Mouse (Mus musculus) adrenal gland, adult 10 weeks (tissue): ENCODE measurements around the gene Cyth1. TPM values are rescaled to one million over a fixed set of nuclear protein-coding genes. Genes with fewer than 3 reads are reported as not detected.

Experiments used
- polyA plus RNA-seq: library from polyadenylated mRNA; stranded (reverse); fragments of 350-450 nt; fragmentation: Illumina TruSeq; extraction: RNeasy Lipid Tissue Mini Kit (QIAGEN cat#74804); gene quantifications from one replicate; pipeline ENCODE4 v1.2.3, GENCODE M21; 2014; ENCODE audit warnings: low read depth, low replicate concordance

The Cyth1 gene
- polyA plus RNA-seq = 37.4 TPM

DNA sequence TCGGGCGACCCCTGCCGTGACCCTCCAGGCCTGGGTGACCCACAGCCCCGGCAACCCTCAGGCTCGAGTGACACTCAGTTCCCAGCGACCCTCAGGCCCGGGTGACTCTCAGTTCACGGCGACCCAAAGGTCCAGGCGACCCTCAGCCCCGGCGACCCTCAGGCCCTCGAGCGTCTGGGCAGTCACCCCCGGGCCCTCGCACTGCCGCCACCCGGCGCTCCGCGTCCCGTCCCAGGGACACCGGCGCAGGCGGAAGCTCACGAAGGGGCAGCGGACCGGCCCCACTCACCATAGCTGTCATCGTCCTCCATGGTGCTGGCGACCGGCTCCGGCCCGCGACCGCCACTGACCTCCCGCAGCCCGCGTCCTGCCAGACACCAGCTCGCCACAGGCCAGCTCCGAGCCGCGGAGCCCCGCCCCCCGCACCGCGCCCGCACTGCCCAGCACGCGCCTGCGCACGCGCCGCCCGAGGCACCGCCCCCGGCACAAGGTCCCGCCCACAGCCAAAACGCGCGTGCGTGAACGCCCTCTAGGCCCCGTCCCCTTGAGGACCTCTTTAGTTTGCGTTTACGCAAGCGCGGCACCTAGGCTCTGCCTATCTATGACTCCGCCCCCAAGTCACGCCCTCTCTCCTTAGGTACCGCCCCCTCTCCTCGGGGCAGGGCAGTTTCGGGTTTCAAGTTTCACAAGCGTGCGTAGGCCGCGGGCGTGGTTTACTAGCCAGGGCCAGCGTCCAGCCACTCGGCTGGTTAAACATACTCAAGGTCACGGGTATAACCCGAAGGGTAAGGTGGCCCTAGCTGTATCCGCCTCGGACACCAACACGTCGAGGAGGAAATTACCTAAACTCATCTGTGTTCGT is at the start of gene Cyth1:
Gene Cyth1 (minus strand): TSS at position 443 of the 862 bp plus-strand sequence.

DNA sequence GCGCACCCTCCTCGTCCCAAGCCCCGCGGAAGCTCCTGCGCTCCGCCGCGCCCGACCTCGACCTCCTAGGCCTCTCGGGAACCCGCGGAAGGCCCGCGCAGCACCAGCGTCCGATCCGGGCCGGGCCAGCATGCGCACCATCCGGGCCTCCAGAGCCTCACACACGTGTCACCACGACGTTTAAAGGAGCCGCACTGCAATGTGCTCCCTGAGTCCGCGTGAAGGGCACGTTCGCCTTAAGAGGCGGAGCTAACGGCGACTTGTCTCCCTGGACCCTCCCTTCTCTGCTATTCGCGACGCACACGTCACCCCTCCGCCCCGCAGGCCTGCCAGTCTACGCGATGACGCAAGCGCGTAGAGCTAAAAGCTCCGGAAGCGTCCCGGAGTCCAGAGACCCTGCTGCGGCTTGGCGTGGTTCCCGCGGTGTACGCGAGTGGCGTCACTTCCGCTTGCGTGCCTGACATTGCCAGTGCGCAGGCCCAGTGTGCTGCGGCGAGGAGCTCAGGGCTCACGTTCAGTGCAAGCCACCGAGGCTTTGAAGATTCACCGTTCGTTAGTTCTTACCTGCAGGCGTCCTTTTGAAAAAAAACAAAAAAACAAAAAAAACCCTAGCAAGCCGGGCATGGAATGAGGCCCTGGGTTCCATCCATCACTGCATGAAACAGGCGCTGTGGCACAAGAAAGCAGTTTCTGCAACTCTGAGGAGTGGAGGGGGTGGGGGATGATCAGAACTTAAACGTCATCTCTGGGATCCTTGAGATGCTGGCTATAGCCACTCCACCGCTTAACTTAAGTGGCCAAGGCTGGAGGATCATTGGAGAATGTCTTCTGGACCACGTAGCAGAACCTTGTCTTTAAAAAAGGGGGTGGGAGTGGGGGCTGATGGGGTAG is 41.9 kb upstream of the Cyth1 start, which contains the start of gene Usp36:
Gene Usp36 (minus strand): TSS at position 246 of the 891 bp plus-strand sequence.

DNA sequence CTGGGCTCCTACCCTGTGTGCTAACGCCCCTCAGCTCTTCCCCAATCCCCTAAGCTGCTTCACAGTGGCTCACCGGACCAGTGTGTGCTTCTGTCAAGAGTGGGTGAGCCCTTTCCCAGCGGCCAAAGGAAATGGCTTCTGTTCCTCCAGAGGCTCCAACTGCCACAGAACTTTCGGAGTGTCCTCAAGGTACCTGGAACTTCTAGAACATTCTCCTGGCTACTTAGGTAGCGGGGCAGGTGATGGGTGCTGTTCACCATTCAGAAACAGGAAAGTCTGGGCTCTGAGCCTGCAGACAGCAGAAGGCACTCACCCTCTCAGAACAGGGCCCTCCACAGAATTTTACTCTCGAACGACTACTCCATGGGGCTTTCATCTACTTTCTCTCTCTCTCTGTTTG is 117.9 kb downstream of the Cyth1 start, which contains the start of gene Dnah17:
Gene Dnah17 (minus strand): TSS at position 101 of the 400 bp plus-strand sequence.

Other genes with a start within 250 kb of the Cyth1 start
- gene Dnah17, start 118.0 kb downstream of the Cyth1 start, polyA plus RNA-seq = not detected
- 3.4 TPM for gene Usp36, start 41.7 kb upstream of the Cyth1 start, polyA plus RNA-seq
- gene Cep295nl, start 93.9 kb upstream of the Cyth1 start, polyA plus RNA-seq = not detected
- gene Timp2, start 107.1 kb upstream of the Cyth1 start, polyA plus RNA-seq = 85.3 TPM
- 39.3 TPM for gene Lgals3bp, start 153.5 kb upstream of the Cyth1 start, polyA plus RNA-seq
- 4.8 TPM for gene Cant1, start 170.5 kb upstream of the Cyth1 start, polyA plus RNA-seq
- gene C1qtnf1, start 179.6 kb upstream of the Cyth1 start, polyA plus RNA-seq = 5.8 TPM
- gene Engase, start 228.2 kb upstream of the Cyth1 start, polyA plus RNA-seq = 0.47 TPM